Mouse (Mus musculus): Measurements from ENCODE around the gene Npepps. TPM values are rescaled to one million over a fixed set of nuclear protein-coding genes. Genes with fewer than 3 reads are reported as not detected.

Npepps gene
- polyA plus RNA-seq, 1 experiment from 2014 or later, result 85.5 TPM

GRCm38 (mm10) chr11:97309911-97310571, 29.6 kb upstream of the Npepps start:
- H3K4me1 ChIP-seq, result peaks cover 25% of the 10 kb centered on the region
- no peaks in the 10 kb centered on the region for H3K36me3 ChIP-seq (replicated peaks)
- H3K27ac ChIP-seq (replicated peaks), result peak overlapping the region; percentile 78
- WGBS, result under 1% methylated on average over 25 of the region's 25 CpGs
- H3K9me3 ChIP-seq, result no peaks in the 10 kb centered on the region
- 0 out of 2 replicates have a peak, but pooled peaks cover 10% of the 10 kb centered on the region for H3K27me3 ChIP-seq (replicated peaks; ENCODE audit: low read depth, poor library complexity, severe bottlenecking)
- peak overlapping the region; percentile 62 for H3K4me3 ChIP-seq
- DNase-seq (ENCODE audit: low spot score), result peak; percentile 86

GRCm38 (mm10) chr11:97309451-97309836, 29.0 kb upstream of the Npepps start:
- Histone ChIP-seq H3K36me3 (replicated peaks) (no peaks in the 10 kb centered on the region), H3K27ac (replicated peaks) (peak overlapping the region; percentile 78), H3K4me3 (peak overlapping the region; percentile 62), H3K9me3 (no peaks in the 10 kb centered on the region), H3K4me1 (peaks cover 25% of the 10 kb centered on the region), H3K27me3 (replicated peaks; ENCODE audit: low read depth, poor library complexity, severe bottlenecking) (0 out of 2 replicates have a peak, but pooled peaks cover 10% of the 10 kb centered on the region)
- 5% methylated on average over 9 of the region's 9 CpGs for WGBS
- DNase-seq (ENCODE audit: low spot score), result peak; percentile 40

- WGBS, result 57% methylated on average over 3 of the region's 3 CpGs
- Histone ChIP-seq H3K27me3 (replicated peaks; ENCODE audit: low read depth, poor library complexity, severe bottlenecking) (0 out of 2 replicates have a peak, but pooled peaks cover 10% of the 10 kb centered on the region), H3K9me3 (no peaks in the 10 kb centered on the region), H3K4me1 (peaks cover 25% of the 10 kb centered on the region), H3K36me3 (replicated peaks) (no peaks in the 10 kb centered on the region), H3K27ac (replicated peaks) (no peak overlapping the region; the same call in 1 of the 2 replicates), H3K4me3 (peak overlapping the region; percentile 62)
- DNase-seq (ENCODE audit: low spot score), result no peak
These were observed 28.5 kb upstream of the Npepps start for GRCm38 (mm10) chr11:97308806-97309450.

- no peaks in the 10 kb centered on the region for H3K36me3 ChIP-seq (replicated peaks)
- H3K4me1 ChIP-seq, result peaks cover 25% of the 10 kb centered on the region
- H3K27ac ChIP-seq (replicated peaks), result no peak overlapping the region
- no peaks in the 10 kb centered on the region for H3K9me3 ChIP-seq
- H3K4me3 ChIP-seq, result no peak overlapping the region
- DNase-seq (ENCODE audit: low spot score), result no peak
- WGBS, result 93% methylated on average over 11 of the region's 11 CpGs
- 0 out of 2 replicates have a peak, but pooled peaks cover 10% of the 10 kb centered on the region for H3K27me3 ChIP-seq (replicated peaks; ENCODE audit: low read depth, poor library complexity, severe bottlenecking)
These were observed 27.0 kb upstream of the Npepps start for GRCm38 (mm10) chr11:97307294-97308069.

- H3K27ac ChIP-seq (replicated peaks), result no peak overlapping the region
- WGBS, result 88% methylated on average over 5 of the region's 5 CpGs
- H3K36me3 ChIP-seq (replicated peaks), result no peaks in the 10 kb centered on the region
- DNase-seq (ENCODE audit: low spot score), result no peak
- H3K9me3 ChIP-seq, result no peaks in the 10 kb centered on the region
- no peak overlapping the region for H3K4me3 ChIP-seq
- no peaks in the 10 kb centered on the region for H3K27me3 ChIP-seq (replicated peaks; ENCODE audit: low read depth, poor library complexity, severe bottlenecking)
- H3K4me1 ChIP-seq, result peaks cover 5% of the 10 kb centered on the region
These were observed 24.2 kb upstream of the Npepps start for GRCm38 (mm10) chr11:97304631-97305030.

DNA sequence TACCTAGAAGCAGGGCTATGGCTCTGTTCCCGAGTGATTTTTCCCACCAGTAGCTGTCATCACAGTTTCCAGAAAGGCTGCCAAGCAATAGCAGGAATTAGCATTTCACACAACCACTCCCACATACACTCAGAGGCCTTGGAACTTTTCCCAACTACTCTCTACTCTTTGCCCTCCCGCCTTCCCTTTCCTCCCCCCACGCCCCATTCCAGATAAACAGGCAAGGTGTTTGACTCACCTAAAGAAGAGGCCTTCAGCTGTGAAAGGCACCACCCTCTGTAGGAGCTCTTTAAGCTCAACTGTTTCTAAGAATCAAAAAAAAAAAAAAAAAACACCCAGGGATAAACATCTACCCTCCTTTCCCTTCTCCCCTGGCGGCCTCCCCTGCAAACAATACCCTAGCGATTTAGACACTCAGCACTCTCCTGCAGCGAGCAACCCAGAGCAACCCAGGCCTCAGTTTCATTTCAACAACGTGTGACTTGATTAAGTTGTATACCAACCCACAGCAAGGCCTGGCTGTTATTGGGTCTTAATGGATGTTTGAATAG, 21.9 kb upstream of the Npepps start:
- no peaks in the 10 kb centered on the region for H3K27me3 ChIP-seq (replicated peaks; ENCODE audit: low read depth, poor library complexity, severe bottlenecking)
- H3K4me3 ChIP-seq, result no peak overlapping the region
- no peaks in the 10 kb centered on the region for H3K4me1 ChIP-seq
- H3K9me3 ChIP-seq, result no peaks in the 10 kb centered on the region
- no peak for DNase-seq (ENCODE audit: low spot score)
- no peaks in the 10 kb centered on the region for H3K36me3 ChIP-seq (replicated peaks)
- H3K27ac ChIP-seq (replicated peaks), result no peak overlapping the region
- WGBS, result 40% methylated on average over 7 of the region's 7 CpGs

DNA sequence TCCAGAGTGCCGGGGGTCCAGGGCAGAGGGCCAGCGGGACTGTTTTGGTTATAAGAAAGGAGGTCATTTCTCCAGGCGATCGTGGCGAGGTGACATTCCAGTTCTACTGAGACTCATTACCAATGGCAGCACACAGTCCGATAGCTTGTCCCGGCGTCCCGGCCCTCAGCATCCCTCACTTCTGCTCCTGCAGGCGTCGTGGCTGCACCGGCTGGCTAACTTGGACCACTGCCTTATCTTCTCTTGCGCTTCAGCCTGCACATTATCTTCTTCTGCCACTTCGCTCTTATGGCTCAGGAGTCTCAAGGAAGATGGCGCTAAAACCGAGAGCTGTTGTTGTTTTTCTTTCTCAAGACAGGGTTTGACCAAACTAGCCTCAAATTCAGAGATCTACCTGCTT, 21.0 kb upstream of the Npepps start:
- Histone ChIP-seq H3K27ac (replicated peaks) (no peak overlapping the region), H3K4me3 (no peak overlapping the region), H3K36me3 (replicated peaks) (no peaks in the 10 kb centered on the region), H3K27me3 (replicated peaks; ENCODE audit: low read depth, poor library complexity, severe bottlenecking) (no peaks in the 10 kb centered on the region), H3K9me3 (no peaks in the 10 kb centered on the region), H3K4me1 (no peaks in the 10 kb centered on the region)
- DNase-seq (ENCODE audit: low spot score), result no peak
- WGBS, result 91% methylated on average over 16 of the region's 16 CpGs

GRCm38 (mm10) chr11:97299939-97300338, 19.5 kb upstream of the Npepps start:
- DNase-seq (ENCODE audit: low spot score), result no peak
- Histone ChIP-seq H3K4me3 (no peak overlapping the region), H3K27me3 (replicated peaks; ENCODE audit: low read depth, poor library complexity, severe bottlenecking) (no peaks in the 10 kb centered on the region), H3K27ac (replicated peaks) (no peak overlapping the region), H3K36me3 (replicated peaks) (no peaks in the 10 kb centered on the region), H3K4me1 (no peaks in the 10 kb centered on the region), H3K9me3 (no peaks in the 10 kb centered on the region)
- WGBS, result 91% methylated on average over 2 of the region's 2 CpGs

- Histone ChIP-seq H3K9me3 (no peaks in the 10 kb centered on the region), H3K4me1 (no peaks in the 10 kb centered on the region), H3K27ac (replicated peaks) (no peak overlapping the region), H3K4me3 (no peak overlapping the region), H3K27me3 (replicated peaks; ENCODE audit: low read depth, poor library complexity, severe bottlenecking) (no peaks in the 10 kb centered on the region), H3K36me3 (replicated peaks) (no peaks in the 10 kb centered on the region)
- whole genome bisulfite sequencing, result 75% methylated on average over 4 of the region's 4 CpGs
- no peak for DNase-seq (ENCODE audit: low spot score)
These were observed 16.1 kb upstream of the Npepps start for GRCm38 (mm10) chr11:97296542-97296941.

GRCm38 (mm10) chr11:97292731-97293130, 12.3 kb upstream of the Npepps start:
- WGBS, result 91% methylated on average over 1 of the region's 1 CpGs
- H3K9me3 ChIP-seq, result no peaks in the 10 kb centered on the region
- DNase-seq (ENCODE audit: low spot score), result no peak
- H3K4me3 ChIP-seq, result no peak overlapping the region
- no peaks in the 10 kb centered on the region for H3K27me3 ChIP-seq (replicated peaks; ENCODE audit: low read depth, poor library complexity, severe bottlenecking)
- no peaks in the 10 kb centered on the region for H3K36me3 ChIP-seq (replicated peaks)
- no peak overlapping the region for H3K27ac ChIP-seq (replicated peaks)
- peaks cover 12% of the 10 kb centered on the region for H3K4me1 ChIP-seq

- WGBS, result 46% methylated on average over 12 of the region's 12 CpGs
- Histone ChIP-seq H3K36me3 (replicated peaks) (no peaks in the 10 kb centered on the region), H3K4me3 (no peak overlapping the region), H3K27ac (replicated peaks) (peak overlapping the region; percentile 3; the same call in 1 of the 2 replicates), H3K9me3 (no peaks in the 10 kb centered on the region), H3K4me1 (peaks cover 15% of the 10 kb centered on the region), H3K27me3 (replicated peaks; ENCODE audit: low read depth, poor library complexity, severe bottlenecking) (no peaks in the 10 kb centered on the region)
- no peak for DNase-seq (ENCODE audit: low spot score)
These were observed 9.1 kb upstream of the Npepps start for GRCm38 (mm10) chr11:97289276-97290230.

Data from embryonic facial prominence, embryonic 10.5 days (tissue).